Mouse (Mus musculus) embryonic facial prominence, embryonic 14.5 days (tissue): Measurements from ENCODE around the gene Cd81. TPM values are rescaled to one million over a fixed set of nuclear protein-coding genes. Genes with fewer than 3 reads are reported as not detected.

ENCODE experiments used
- ATAC-seq: fragments of 200-750 bp; cut with Nextera tagmentation; 2 replicates; pipeline ENCODE4 v1.8.0; 2017; ENCODE audit warnings: low read depth, moderate number of reproducible peaks, moderate TSS enrichment
- DNase-seq: peaks from one replicate; pipeline ENCODE4 v3.0.0-alpha.2; 2015; ENCODE audit warnings: low spot score
- H3K27ac ChIP-seq: fragments of 300-500 bp; sonication (generic); replicated peaks from 2 replicates; pipeline ENCODE4 v1.5.1; 2014; ENCODE audit warnings: low read depth, mild to moderate bottlenecking, low read length, moderate library complexity
- H3K27me3 ChIP-seq: fragments of 300-500 bp; sonication (generic); replicated peaks from 2 replicates; pipeline ENCODE4 v1.6.1; 2014; ENCODE audit warnings: low read length; ENCODE audit not compliant: control insufficient read depth, insufficient read depth
- H3K36me3 ChIP-seq: fragments of 300-500 bp; sonication (generic); 2 replicates; pipeline ENCODE4 v1.6.1; 2014; ENCODE audit warnings: low read length, mixed read lengths; ENCODE audit not compliant: control insufficient read depth, insufficient read depth
- H3K4me1 ChIP-seq: fragments of 300-500 bp; sonication (generic); 2 replicates; pipeline ENCODE4 v1.6.1; 2014; ENCODE audit warnings: antibody characterized with exemption, low read length; ENCODE audit not compliant: control insufficient read depth, insufficient read depth
- H3K4me2 ChIP-seq: fragments of 300-500 bp; sonication (generic); 2 replicates; pipeline ENCODE4 v1.6.1; 2014; ENCODE audit warnings: low read depth, mild to moderate bottlenecking, low read length, moderate library complexity, mixed read lengths
- H3K4me3 ChIP-seq: fragments of 300-500 bp; sonication (generic); 2 replicates; pipeline ENCODE4 v1.5.1; 2014; ENCODE audit warnings: low read depth, mild to moderate bottlenecking, low read length
- H3K9ac ChIP-seq: fragments of 300-500 bp; sonication (generic); 2 replicates; pipeline ENCODE4 v1.6.1; 2014; ENCODE audit warnings: low read depth, mild to moderate bottlenecking, low read length, moderate library complexity, mixed read lengths
- H3K9me3 ChIP-seq: fragments of 300-500 bp; sonication (generic); 2 replicates; pipeline ENCODE4 v1.6.1; 2016; ENCODE audit warnings: low read length; ENCODE audit not compliant: control insufficient read depth
- WGBS: fragments of 180-500 bp; shearing (Covaris S2); extraction: QIAGEN DNeasy Blood & Tissue Kit; methylation state at CpG from one replicate; pipeline ENCODE4 v1.1.7; 2014; 5-methylcytosine and 5-hydroxymethylcytosine counted together
- polyA plus RNA-seq: library from polyadenylated mRNA; unstranded; fragments of >200 nt; fragmentation: Nextera tagmentation; extraction: Ambion mirVana; gene quantifications from 2 replicates; pipeline ENCODE4 v1.2.1, GENCODE M21; 2014

Gene Cd81
- polyA plus RNA-seq, 1 experiment from 2014 or later = 635 TPM

- DNase-seq (no peak), ATAC-seq (no peak)
- H3K4me1 ChIP-seq = peaks cover 18% of the 10 kb centered on the region
- peak overlapping the region; percentile 58 for H3K4me2 ChIP-seq
- H3K9me3 ChIP-seq = no peaks in the 10 kb centered on the region
- H3K4me3 ChIP-seq = no peak overlapping the region
- H3K27me3 ChIP-seq = no peaks in the 10 kb centered on the region
- H3K36me3 ChIP-seq = peaks cover 70% of the 10 kb centered on the region
- 92% methylated on average over 3 of the region's 3 CpGs for WGBS
- H3K9ac ChIP-seq = no peak overlapping the region
- peak overlapping the region; percentile 97 for H3K27ac ChIP-seq
These were observed 15.4 kb downstream of the Cd81 start for GRCm38 (mm10) chr7:143067897-143068296.

GRCm38 (mm10) chr7:143068316-143068881, 15.9 kb downstream of the Cd81 start:
- Histone ChIP-seq H3K36me3 (peaks cover 65% of the 10 kb centered on the region), H3K9me3 (no peaks in the 10 kb centered on the region), H3K4me2 (peak overlapping the region; percentile 58), H3K27ac (peak overlapping the region; percentile 97), H3K27me3 (no peaks in the 10 kb centered on the region), H3K9ac (peak overlapping the region; percentile 52), H3K4me3 (peak overlapping the region; percentile 84), H3K4me1 (peaks cover 18% of the 10 kb centered on the region)
- 47% methylated on average over 13 of the region's 13 CpGs for WGBS
- ATAC-seq = peak; percentile 0; the same call in 1 of the 2 replicates
- DNase-seq = no peak

- Histone ChIP-seq H3K9ac (peak within 1 kb of the TSS; percentile 93), H3K27me3 (no peaks in the 10 kb centered on the region), H3K9me3 (no peaks in the 10 kb centered on the region), H3K4me1 (peaks cover 18% of the 10 kb centered on the region), H3K36me3 (peaks cover 58% of the 10 kb centered on the region), H3K27ac (peak within 1 kb of the TSS; percentile 97), H3K4me3 (peak within 1 kb of the TSS; percentile 84), H3K4me2 (peak within 1 kb of the TSS; percentile 86)
- DNase-seq (peak; percentile 100), ATAC-seq (peak; percentile 97)
- under 1% methylated on average over 47 of the region's 51 CpGs for WGBS
These were observed 16.5 kb downstream of the Cd81 start, which contains the start of gene Tssc4 for GRCm38 (mm10) chr7:143068882-143069591. Gene Tssc4, plus strand, starts transcription at chr7:143069249.

GRCm38 (mm10) chr7:143069751-143070400, 17.3 kb downstream of the Cd81 start:
- Histone ChIP-seq H3K4me2 (peak overlapping the region; percentile 86), H3K9ac (peak overlapping the region; percentile 93), H3K9me3 (no peaks in the 10 kb centered on the region), H3K27me3 (no peaks in the 10 kb centered on the region), H3K4me1 (peaks cover 18% of the 10 kb centered on the region), H3K4me3 (peak overlapping the region; percentile 84), H3K36me3 (peaks cover 50% of the 10 kb centered on the region), H3K27ac (peak overlapping the region; percentile 97)
- WGBS = 13% methylated on average over 24 of the region's 30 CpGs
- DNase-seq (no peak), ATAC-seq (no peak)

- Histone ChIP-seq H3K9ac (peak overlapping the region; percentile 93), H3K27me3 (no peaks in the 10 kb centered on the region), H3K4me2 (peak overlapping the region; percentile 86), H3K4me1 (peaks cover 18% of the 10 kb centered on the region), H3K4me3 (peak overlapping the region; percentile 84), H3K9me3 (no peaks in the 10 kb centered on the region), H3K27ac (peak overlapping the region; percentile 97), H3K36me3 (peaks cover 43% of the 10 kb centered on the region)
- ATAC-seq (no peak), DNase-seq (no peak)
- 89% methylated on average over 10 of the region's 10 CpGs for WGBS
These were observed 18.0 kb downstream of the Cd81 start for GRCm38 (mm10) chr7:143070506-143071070.

- H3K27me3 ChIP-seq = no peaks in the 10 kb centered on the region
- H3K27ac ChIP-seq = no peak overlapping the region
- peaks cover 23% of the 10 kb centered on the region for H3K36me3 ChIP-seq
- H3K4me2 ChIP-seq = no peak overlapping the region
- no peaks in the 10 kb centered on the region for H3K9me3 ChIP-seq
- H3K9ac ChIP-seq = no peak overlapping the region
- ATAC-seq = no peak
- no peak overlapping the region for H3K4me3 ChIP-seq
- H3K4me1 ChIP-seq = peaks cover 18% of the 10 kb centered on the region
- no peak for DNase-seq
- 94% methylated on average over 5 of the region's 5 CpGs for WGBS
These were observed 20.1 kb downstream of the Cd81 start for GRCm38 (mm10) chr7:143072605-143073004.

GRCm38 (mm10) chr7:143073086-143073485, 20.5 kb downstream of the Cd81 start:
- H3K4me2 ChIP-seq = no peak overlapping the region
- ATAC-seq = no peak
- H3K36me3 ChIP-seq = peaks cover 18% of the 10 kb centered on the region
- no peak overlapping the region for H3K4me3 ChIP-seq
- no peak for DNase-seq
- peaks cover 14% of the 10 kb centered on the region for H3K4me1 ChIP-seq
- 64% methylated on average over 1 of the region's 1 CpGs for WGBS
- H3K9me3 ChIP-seq = no peaks in the 10 kb centered on the region
- H3K27ac ChIP-seq = no peak overlapping the region
- no peaks in the 10 kb centered on the region for H3K27me3 ChIP-seq
- H3K9ac ChIP-seq = no peak overlapping the region

GRCm38 (mm10) chr7:143075394-143075793, 22.9 kb downstream of the Cd81 start:
- Histone ChIP-seq H3K4me1 (peaks cover 5% of the 10 kb centered on the region), H3K27ac (no peak overlapping the region), H3K27me3 (no peaks in the 10 kb centered on the region), H3K9me3 (no peaks in the 10 kb centered on the region), H3K4me3 (no peak overlapping the region), H3K9ac (no peak overlapping the region), H3K36me3 (peaks cover 17% of the 10 kb centered on the region; the same call in 1 of the 2 replicates), H3K4me2 (no peak overlapping the region)
- 72% methylated on average over 5 of the region's 5 CpGs for WGBS
- no peak for ATAC-seq
- DNase-seq = no peak
